In genomic region chr4:64437744-64438594, GRCm38 (mm10) we compare ENCODE assay signal across 10 mouse cellular contexts.
A peak's percentile ranks its signal among the peaks of the same experiment; 100 is the strongest.
DNase-seq lines count a peak whose midpoint lies in the region; ATAC-seq and TF ChIP-seq lines count a peak whose summit lies in the region.
"Had no signal": no experiment of that assay in that cellular context is flagged by ENCODE, and none has a peak within 500 bp of the region (broad histone marks: within the 10 kb centered on the region; RNA-seq: fewer than 3 reads in every experiment).

No protein-coding gene starts in this region.

- no peak overlapping the region for H3K4me2 ChIP-seq in forebrain, embryonic 13.5 days
- peak overlapping the region; percentile 35 for H3K4me2 ChIP-seq in heart, embryonic 13.5 days

- H3K27ac ChIP-seq in forebrain, embryonic 10.5 days, result peak overlapping the region; percentile 62; the same call in 1 of the 2 replicates
- H3K27ac ChIP-seq in forebrain, embryonic 13.5 days, result no peak overlapping the region
- H3K27ac ChIP-seq in heart, embryonic 13.5 days (replicated peaks), result peak overlapping the region; percentile 33; the same call in 1 of the 2 replicates

- peaks cover 12% of the 10 kb centered on the region for H3K4me1 ChIP-seq in forebrain, embryonic 10.5 days
- H3K4me1 ChIP-seq in forebrain, embryonic 13.5 days, result 0 out of 2 replicates have a peak, but pooled peaks cover 4% of the 10 kb centered on the region
- peaks cover 7% of the 10 kb centered on the region for H3K4me1 ChIP-seq in heart, embryonic 13.5 days

- CTCF ChIA-PET in Patski (lab: Charles Lee), result no interaction called here

- H3K4me3 ChIP-seq in forebrain, embryonic 10.5 days, result no peak overlapping the region
- H3K4me3 ChIP-seq in forebrain, embryonic 13.5 days, result no peak overlapping the region
- H3K4me3 ChIP-seq in heart, embryonic 13.5 days, result no peak overlapping the region

- POLR2A ChIA-PET in Patski (lab: Charles Lee), result no interaction called here

- ATAC-seq in forebrain, embryonic 13.5 days, result no peak
- ATAC-seq in Patski, result peak; percentile 39
- ATAC-seq in heart, embryonic 13.5 days (ENCODE audit: extremely low read depth, insufficient number of reproducible peaks, low FRiP score, low TSS enrichment), result no peak
- ATAC-seq: forebrain, postnatal 0 days; inflammation-experienced regulatory T-cells, adult 6 months had no signal

- no peak overlapping the region for H3K9ac ChIP-seq in forebrain, embryonic 13.5 days
- H3K9ac ChIP-seq in heart, embryonic 13.5 days, result no peak overlapping the region
- H3K9ac ChIP-seq: forebrain, postnatal 0 days had no signal

- TF ChIP-seq CTCF in Patski (IDR thresholded peaks at IDR 0.05), result no peak

- WGBS in forebrain, embryonic 10.5 days, result 70% methylated on average over 13 of the region's 13 CpGs
- 73% methylated on average over 13 of the region's 13 CpGs for WGBS in forebrain, embryonic 13.5 days
- WGBS in heart, embryonic 13.5 days, result 41% methylated on average over 13 of the region's 13 CpGs

- H3K27me3 ChIP-seq in forebrain, embryonic 10.5 days (ENCODE audit: poor library complexity, severe bottlenecking), result no peaks in the 10 kb centered on the region
- no peaks in the 10 kb centered on the region for H3K27me3 ChIP-seq in forebrain, embryonic 13.5 days
- no peaks in the 10 kb centered on the region for H3K27me3 ChIP-seq in Patski
- H3K27me3 ChIP-seq in heart, embryonic 13.5 days (replicated peaks), result no peaks in the 10 kb centered on the region

- H3K9me3 ChIP-seq in forebrain, embryonic 10.5 days, result no peaks in the 10 kb centered on the region
- H3K9me3 ChIP-seq in forebrain, embryonic 13.5 days (replicated peaks), result no peaks in the 10 kb centered on the region
- no peaks in the 10 kb centered on the region for H3K9me3 ChIP-seq in heart, embryonic 13.5 days

- no peaks in the 10 kb centered on the region for H3K36me3 ChIP-seq in forebrain, embryonic 10.5 days (replicated peaks)
- H3K36me3 ChIP-seq in forebrain, embryonic 13.5 days (ENCODE audit: poor library complexity, severe bottlenecking), result no peaks in the 10 kb centered on the region
- no peaks in the 10 kb centered on the region for H3K36me3 ChIP-seq in heart, embryonic 13.5 days

- peak; percentile 55 for DNase-seq in forebrain, embryonic 10.5 days (ENCODE audit: extremely low spot score, low spot score)
- DNase-seq in Patski (ENCODE audit: low read depth, low spot score), result no peak
- peak; percentile 58 for DNase-seq in lung, postnatal 10 days
- DNase-seq in thymus, postnatal 0 days (ENCODE audit: low spot score), result no peak
- DNase-seq in urinary bladder, postnatal 25 days (ENCODE audit: low spot score), result no peak
- DNase-seq in urinary bladder, postnatal 14 days (ENCODE audit: low spot score), result no peak
- DNase-seq: forebrain, postnatal 0 days had no signal

- in situ Hi-C loops in Patski (cut with MboI; ENCODE audit: low pct_unique_long_range_greater_than_20kb), result no loop called here

Comparison
In these comparisons a context has a peak if more than half of its experiments do, and no peak if none do; other contexts are left out.
1. DNase-seq: peak in forebrain, embryonic 10.5 days (single experiment) and lung, postnatal 10 days (single experiment); none in Patski (single experiment), thymus, postnatal 0 days (single experiment), urinary bladder, postnatal 25 days (single experiment) and urinary bladder, postnatal 14 days (single experiment).